Mouse (Mus musculus) cerebellum, adult 9-10 months (tissue): ENCODE measurements around the gene Epha2.

Experiments used
- DNase-seq: peaks from one replicate; pipeline ENCODE4 v3.0.0; 2022

The Epha2 gene

DNA sequence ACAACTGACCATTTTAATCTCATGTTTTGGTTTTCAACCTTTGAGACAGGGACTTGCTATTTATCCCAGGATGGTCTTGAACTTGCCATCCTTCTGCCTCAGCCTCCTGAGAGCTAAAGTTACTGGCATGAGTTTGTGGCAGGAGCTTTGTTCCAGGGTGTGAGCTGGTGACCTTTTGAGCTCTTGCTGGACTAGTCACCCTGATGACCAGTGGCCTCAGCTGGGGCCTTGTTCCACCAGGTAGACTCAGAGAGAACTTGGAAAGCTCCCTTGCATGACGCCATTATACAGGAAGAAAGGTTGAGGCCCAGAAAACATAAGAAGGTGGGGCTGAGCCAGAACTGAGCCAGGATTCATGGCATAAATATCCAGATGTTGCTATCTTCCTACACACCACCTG, 20.6 kb upstream of the Epha2 start:
- no peak for DNase-seq

DNA sequence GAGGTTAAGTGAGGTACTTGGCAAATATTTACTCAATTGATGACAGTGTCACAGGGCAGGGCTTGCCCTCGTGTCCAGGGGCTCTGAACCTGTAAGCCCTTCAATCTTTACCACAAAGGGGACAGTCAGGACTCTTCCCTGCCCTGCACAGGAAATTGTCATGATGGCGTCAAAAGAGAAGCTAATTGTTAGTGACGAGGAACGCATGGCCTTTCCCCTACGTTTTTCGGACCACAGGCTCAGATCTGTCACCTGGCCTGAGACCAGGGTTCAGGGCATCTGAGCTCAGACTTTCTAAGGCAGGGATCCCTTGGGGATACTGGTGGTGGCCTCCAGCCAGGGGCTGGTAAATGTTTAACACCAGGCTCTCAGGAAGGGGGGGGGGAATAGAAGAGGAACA, 19.9 kb upstream of the Epha2 start:
- no peak for DNase-seq

DNA sequence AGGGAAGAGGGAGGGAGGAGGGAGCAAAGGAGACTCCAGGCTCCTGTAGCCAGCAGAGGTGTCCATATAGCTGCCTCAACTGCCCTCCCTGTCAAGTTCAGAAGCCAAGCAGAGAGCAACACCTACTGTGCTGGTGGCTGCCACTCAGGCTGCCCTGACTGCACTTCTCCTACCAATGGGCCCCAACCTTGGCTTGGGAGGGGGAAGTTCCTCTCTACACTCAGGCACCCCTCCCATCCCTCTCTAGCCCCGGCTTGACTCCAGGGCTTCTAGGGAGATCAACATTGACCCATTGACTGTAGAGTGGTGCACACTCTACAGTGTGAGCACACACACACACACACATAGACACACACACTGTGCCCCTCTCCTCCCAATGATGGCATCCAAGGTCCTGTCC, 19.5 kb upstream of the Epha2 start:
- DNase-seq, result no peak

DNA sequence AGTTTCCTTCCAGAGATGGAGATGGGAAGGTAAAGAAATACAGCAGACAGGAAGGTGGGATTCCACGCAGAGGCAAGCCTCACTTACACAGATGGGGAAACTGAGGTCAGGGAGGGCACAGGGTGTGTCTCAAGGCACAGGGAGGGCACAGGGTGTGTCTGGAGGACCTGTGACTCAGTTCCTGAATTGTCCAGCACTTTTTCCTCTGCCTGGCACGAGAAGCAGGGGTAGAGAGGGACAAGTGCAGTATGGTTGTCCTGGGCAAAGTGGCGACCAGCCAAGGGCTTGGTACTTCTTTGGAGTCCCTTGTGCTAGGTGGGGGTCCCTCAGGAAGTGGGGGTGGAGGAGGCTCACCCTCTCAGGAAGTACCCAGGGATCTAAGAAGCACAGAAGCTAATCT, 19.0 kb upstream of the Epha2 start:
- DNase-seq, result no peak

DNA sequence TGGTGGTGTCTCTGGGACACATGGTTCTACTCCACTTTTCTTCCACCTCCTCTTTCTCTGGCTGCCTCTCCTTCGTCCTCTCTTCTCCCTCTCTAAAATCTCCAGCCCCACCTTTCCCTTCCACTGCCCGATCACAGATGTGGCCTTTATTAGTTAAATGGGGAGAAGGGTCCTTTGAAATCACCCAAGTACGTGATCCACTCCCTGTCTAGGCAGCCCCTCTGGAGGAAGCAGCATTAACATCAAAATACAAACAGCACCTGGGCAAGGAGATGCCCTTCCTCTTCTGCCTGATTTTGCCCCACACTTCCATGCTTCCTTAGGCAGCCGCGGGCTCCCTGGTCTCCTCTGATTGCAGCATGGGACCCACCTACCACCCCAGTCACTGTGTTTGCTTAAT, 18.4 kb upstream of the Epha2 start:
- no peak for DNase-seq

DNA sequence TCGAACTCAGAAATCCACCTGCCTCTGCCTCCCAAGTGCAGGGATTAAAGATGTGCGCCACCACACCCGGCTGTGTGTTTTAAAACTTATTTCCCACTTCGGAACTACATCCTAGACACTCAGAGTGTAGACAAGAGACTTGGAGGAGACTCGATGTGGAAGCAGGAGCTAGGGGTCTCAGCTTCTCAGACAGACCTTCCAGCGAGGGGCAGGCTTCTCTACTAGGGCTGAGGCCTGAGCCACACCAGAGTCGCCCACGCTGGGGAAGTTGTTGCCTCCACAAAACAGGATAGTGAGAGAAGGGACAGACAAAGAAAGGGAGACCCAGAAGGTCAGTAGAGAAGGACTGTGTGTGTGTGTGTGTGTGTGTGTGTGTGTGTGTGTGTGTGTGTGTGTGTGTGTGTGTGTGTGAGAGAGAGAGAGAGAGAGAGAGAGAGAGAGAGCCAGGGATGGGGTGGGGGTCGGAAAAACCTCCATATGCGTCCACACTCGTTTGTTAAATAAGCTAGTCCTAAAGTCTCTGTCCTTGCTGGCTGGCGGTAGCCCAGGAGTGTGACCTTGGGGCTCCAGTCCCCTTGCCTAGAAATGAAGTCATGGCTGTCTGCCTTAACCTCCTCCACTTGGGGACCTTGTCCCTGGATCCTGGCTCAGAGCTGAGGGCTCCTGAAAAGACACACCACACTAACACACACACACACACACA, 17.7 kb upstream of the Epha2 start:
- DNase-seq, result no peak

DNA sequence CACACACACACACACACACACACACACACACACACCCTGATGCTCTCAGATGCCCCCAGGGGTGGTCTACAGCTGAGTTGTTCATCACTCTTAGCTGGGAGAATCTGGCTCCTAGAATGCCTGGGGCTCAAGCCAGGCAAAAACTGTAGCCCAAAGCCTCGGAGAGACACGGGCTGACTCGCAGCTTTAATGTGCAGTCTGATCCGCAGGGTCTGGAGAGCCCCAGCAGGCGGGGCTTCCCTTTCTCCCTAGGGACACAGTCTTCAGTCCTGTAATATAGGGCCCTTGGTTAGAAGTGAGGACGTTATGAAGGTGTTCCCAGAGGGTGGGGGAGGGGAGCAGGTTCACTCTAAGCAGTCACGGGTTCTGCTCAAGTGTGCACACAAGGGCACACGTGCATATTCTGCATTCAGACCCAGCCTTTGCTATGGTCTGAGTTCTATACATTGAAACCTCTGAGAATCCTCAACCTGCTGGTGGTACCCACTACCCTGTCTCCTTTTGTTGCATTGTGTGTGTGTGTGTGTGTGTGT, 17.1 kb upstream of the Epha2 start:
- DNase-seq, result no peak

DNA sequence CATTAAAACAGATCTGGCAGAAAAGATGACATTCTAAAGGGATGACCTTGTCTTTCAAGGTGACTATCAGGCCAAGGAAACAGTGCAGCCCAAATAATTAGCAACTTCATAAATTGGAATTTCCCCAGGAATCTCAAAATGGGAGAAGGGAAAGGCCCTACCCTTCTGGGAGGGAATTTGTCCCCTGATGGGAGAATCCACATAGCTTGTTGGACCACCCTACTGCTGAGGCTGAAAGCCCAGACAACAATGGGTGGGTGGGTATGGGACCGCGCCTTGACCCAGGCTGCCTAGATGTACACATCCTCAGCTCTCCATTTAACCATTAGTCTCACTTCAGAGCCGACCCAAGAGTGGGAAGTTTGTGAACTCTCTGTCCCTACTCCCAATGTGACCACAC, 16.6 kb upstream of the Epha2 start:
- DNase-seq, result no peak

DNA sequence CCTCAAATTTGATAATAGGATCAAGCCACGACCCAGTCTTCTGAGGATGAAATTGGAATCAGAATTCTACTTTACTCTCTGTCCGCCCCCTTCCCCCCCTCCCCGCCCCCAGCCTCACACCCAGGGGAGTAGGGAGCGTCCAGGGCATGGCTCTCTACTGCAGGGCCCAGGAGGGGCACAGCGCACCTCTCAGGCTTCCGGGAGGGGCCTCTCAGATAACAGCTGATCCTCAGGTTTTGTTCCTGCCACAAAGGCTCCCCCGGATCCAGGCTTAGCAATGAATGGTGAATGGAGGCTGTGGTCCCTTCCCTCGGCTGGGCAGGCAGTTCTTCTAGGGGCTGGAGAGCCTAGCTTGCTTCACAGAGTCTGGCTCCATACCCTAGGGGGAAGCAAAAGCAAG, 15.9 kb upstream of the Epha2 start:
- no peak for DNase-seq

DNA sequence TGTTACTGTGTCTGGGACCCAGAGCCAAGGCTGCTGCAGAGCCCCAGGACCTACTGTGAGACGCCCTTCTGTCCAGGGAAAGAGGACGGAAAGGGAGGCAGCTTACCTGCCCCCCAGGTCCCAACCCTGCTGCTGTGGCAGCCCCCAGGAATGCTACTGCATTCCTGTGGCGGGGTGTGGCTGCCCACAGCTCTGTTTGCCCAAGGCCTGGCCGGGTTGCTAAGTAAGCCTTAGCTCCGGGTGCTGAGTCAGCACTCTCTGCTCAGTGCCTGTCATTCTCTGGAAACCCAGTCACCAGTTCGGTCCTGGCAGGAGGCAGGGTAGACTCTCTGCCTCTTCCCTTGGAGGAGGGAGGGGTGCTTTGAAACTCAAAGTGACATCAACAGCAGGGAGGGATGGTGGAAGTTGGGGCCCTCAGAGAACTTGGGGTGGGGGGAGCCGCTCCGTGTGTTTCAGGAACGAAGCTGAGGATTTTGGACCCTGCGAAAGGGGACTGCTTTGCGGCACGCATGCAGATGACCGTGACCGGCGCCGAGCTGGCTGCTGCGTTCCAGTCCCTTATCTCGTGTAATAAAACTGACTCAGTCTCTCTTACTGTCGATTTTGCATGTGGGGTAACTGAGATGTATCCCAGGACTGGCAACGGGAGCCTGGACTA, 14.1 kb upstream of the Epha2 start:
- no peak for DNase-seq

DNA sequence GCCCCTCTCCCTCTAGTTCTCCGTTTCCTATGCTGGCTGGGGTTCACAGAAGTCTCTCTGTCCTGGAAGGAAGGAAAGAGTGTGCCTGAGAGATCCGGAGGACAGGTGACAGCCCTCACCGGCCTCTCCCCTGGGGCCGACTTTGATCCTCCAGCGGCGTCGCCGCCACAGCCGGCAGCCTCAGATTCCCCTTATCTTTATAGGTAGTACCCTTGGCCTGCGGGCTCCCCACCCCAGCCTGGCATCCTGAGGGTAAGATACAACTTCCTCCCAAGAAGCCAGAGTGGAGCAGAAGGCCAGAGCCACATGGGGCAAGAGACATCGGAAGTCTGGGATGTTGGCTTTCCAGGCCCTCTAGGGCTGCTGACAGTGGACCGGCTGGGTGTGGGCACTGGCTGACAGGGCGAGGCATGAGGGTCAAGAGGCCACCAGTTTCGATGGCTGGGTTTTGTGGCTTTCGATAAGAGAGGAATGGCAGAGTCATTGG, 13.5 kb upstream of the Epha2 start:
- DNase-seq, result no peak

DNA sequence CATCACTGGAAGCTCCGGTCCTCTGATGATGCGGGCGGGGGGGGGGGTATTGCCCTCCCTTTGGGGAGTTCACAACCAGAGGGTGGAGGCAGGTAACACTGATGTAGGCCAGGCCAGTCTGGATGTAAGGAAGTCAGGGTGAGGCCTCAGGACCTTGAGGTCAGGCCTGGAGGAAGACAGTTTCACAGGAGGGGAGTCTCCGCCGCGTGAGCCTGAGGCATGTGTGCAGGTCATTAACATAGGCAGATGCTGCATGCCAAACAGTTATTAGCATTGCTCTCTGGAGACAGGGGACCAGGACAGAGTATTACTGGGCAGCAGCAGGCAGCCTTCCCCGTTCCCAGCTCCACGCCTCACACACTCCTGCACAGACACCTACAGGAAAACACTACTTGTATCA, 12.9 kb upstream of the Epha2 start:
- no peak for DNase-seq

DNA sequence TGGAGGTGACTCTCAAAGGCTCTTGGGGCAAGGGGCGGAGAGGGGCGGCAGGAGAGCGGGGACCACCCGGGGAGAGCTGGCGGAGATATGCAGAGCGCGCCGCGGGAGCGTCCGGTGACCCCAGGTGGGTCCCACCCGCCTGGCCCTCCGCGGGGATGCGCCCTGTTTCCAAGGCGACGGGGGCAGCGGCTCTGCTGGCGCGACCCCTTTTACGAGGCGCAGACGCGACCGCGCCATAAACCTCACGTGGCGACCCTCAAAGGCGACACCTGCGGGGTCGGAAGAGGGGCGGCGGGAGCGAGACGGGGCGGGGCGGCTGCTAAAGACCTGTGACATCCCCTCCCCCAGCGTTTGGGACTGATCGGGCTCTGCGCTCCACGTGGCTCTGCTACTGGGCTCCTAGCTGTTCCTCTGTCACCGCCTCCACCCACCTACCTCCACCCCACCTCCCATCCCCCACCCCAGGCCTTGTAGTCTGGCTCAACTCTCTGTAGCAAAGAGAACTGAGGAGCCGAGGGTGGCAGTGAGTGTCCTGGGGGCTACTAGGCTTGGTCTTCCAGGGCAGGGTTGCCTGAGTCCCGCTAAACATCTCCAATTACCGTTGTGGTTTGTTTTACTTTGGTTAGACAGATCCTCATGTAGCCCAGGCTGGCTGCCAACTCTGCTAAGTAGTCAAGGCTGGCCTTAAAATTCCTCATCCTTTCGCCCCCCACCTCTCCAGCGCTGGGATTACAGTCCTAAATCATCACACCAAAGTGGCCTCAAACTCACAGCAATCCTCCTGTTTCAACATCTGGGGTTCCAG, 9.3 kb upstream of the Epha2 start:
- DNase-seq, result no peak

DNA sequence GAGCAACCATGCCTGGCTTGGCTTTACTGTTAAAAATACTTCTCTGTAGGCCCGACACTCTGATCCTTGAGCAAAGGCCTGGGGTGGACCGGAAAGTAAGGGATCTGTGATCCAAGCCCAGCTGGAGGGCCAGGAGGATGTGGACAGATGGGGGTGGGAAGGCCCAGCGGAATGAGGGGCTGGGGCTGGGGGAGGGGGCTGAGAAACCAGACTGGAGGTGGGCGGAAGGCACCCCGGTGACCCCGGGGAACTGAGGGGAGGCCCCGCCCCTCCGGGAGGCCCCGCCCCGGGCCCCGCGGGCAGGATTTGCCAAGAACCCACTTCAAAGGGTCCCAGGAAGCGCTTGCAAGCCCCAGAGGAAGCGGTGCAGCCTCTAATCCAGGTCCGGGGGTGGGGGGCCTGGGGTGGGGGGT, 5.3 kb upstream of the Epha2 start:
- DNase-seq, result no peak

DNA sequence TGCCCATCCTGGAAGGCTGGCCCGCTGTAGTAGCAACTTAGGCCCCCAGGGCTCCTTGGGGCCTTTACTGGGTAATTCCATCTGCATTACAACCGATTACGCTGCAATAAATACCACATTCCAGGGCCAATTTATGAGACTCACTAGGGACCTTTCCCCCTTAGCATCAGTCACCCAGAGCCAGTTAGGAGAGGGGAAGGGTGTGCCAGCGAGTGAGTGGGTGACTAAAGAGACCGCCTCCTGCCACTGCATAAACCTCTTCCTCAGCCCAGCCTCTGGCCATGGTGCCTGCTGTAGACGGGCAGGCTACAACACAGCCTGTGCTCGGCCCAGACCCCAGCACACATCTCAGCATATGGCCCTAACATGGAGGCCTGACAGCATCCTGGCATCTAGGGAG, 3.1 kb upstream of the Epha2 start:
- DNase-seq, result no peak

DNA sequence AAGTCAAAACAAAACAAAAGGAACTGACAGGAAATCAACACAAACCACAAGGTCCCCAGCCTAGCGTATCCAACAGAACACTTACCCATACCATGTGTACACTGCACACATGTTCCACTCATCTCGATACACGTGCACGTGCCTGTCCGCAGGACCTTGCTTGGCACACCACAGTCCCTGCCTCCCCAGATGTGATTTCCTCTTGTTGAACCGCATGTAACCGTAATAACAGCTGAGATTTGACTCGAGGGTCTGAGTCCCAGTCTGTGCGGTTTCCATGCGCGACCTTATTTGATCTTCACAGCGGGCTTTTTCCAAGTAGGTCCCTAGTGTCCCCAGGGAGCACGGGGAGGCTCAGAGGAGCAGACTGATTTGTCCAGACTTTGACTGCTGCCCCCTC, 1.7 kb upstream of the Epha2 start:
- no peak for DNase-seq

DNA sequence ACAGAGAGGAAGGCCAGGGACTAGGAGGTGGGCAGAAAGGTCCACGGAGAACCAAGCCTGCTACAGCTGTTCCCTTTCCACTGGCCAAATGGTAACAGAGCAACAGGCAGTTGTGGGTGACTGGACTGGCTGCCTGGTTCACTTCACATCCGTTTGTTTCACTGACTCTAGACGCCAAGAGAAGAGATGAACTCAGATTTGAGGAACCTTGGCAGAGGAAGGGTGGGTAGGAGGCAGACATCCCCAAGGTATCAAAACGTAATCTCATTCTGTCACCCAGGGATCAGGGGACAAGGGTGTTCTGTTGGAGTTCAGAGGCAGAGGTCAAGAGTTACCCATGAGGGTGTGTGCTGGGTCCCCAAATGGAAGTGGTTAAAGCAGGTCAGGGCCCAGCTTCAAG, 844 bp upstream of the Epha2 start:
- no peak for DNase-seq

DNA sequence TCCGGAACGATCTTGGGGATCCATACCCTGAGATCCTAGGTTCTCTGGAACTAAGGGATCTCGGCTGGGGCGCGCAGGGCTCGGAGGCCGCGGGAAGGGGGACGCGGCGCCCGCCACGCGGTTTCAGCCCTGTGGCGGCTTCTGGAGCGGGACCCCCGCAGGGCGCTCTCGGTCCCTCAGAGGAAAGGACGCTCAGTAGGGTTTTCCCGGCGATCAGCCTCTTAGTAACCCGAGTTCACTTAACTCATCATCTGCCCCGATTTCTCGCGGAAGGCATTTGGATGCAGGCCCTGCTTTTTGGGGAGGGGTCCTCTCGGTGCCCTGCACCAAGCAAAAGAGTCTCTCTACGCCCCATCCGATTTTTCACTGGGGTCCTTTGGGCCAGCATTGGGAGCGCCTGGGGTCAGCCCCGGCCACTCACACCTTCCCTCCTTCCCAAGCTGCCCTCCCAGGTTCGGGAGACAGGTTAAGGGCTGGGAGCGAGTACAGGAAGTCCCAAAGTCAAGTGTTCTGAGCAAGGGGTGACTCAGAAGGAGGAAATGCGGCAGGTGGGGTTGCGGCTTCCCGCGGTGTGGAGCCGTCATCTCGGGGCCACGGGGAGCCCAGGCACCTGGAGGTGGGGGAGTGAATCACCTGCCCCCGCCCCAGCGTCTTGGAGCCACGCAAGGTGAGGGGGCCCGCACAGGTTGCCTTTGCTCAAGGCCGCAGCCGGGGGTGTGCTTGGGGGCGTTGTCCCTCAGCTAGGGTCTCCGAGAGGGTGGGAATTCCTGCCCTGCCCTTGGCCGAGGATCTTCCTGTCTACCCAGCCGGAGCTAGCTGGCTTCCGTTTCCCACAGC, 769 bp downstream of the Epha2 start:
- no peak for DNase-seq

DNA sequence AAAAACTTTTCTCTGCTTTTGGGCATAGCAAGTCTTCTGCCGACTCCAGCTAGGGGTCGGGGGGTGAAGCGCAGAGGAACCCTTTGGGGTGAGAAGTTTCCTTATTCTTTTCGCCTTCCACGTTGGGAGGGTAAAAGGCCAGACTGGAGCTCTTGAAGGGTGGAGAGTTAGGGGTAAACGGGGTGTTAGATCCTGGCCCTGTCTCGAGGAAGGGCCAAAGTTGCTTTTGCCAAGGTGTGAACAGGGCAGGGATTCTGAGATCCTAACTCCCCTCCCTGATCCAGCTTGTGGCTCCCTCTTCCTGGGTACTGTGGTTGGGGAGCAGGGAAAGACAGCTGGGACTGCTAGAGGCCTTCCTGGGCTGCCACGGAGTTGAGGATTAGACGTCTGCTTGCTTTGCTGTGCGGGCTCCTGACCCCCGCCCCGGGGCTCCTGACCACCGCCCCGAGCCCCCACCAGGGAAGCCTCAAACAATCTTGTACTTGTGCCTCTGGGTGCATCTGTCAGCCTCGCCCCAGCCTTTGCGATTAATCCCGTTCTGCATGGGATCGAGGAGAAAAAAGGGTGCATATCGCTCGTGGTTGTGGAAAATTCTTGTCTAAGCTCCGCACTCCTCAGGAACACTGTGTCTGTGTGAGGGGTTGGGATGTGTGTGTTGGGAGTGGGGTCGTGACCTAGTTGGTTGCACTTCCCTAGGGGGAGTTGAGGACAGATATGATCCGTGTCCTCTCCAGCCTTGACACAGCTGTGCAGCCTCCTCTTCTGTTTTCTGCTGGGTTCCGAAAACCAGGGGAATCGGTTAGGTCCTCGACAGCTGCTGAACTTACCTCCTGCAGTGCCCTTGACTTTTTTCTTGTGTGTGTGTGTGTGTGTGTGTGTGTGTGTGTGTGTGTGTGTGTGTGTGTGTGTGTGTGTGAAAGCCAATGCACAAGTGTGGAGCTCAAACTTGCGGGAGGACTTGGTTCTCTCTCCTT, 1.7 kb downstream of the Epha2 start:
- no peak for DNase-seq

DNA sequence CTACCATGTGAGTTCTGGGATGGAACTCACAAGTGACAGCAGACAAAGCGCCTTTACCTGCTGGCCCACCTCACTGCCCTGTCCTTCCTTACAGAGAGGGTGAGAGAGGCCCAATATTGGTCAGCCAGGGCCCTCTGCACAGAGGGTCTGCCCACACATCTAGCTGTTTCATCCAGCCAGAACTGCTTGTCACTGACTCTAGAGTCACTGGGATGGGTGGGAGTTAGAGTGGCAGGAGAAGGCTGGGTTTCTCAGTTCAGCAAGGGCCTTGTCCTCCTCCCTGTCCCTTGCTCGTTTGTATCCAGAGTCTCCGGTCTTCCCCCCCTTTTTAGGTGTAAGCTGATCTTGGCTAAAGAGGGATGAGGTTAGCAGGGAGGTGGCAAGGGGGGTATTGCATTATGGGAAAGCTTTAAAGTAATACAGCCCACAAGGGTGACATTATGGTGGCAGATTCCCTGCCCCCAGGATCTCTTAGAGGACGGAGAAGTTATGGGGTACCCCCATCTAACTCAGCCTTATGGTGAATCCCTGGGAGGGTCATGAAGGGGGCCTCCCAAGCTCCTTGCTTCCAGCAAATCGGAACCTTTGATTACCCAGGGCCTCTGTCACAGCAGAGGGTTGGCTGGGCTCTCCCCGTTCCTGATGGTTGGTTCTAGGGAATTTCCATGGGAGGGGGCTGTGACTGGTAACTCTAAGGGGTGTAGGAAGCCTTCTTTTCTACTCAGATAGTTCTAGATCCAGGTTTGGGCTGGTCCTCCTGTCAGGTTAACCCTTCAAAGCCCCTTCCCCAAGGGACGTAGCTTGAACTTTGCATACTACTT, 2.6 kb downstream of the Epha2 start:
- no peak for DNase-seq

DNA sequence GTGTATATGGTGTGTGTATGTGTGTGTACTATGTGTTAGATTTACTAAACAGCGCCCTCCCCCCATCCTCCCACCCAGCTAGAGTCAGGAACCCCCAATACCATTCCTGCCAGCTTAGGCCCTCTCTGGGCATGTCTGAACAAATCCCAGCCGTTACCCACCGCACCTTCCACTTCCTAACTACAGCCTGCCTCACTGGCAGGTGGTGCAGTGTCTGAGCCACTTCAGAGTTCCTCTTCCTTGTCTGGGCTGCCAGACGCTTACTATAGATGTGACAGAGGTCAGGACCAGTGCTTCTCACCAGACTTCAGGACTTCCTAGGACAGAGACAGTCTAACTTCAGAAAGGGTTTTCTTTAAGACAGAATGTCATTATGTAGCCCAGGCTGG, 3.2 kb downstream of the Epha2 start:
- no peak for DNase-seq
